Mouse (Mus musculus) subcutaneous adipose tissue, adult 2 months (tissue): ENCODE results near the gene Erf. TPM values are rescaled to one million over a fixed set of nuclear protein-coding genes. Genes with fewer than 3 reads are reported as not detected.

Source experiments
- polyA plus RNA-seq: library from polyadenylated mRNA; depleted of rRNA; stranded (reverse); fragments of >200 nt; gene quantifications from 2 replicates; pipeline ENCODE4 v1.2.3, GENCODE M21; 2012; ENCODE audit warnings: low replicate concordance; rRNA removed

Gene Erf
- 14.5 and 48.6 TPM in 2 replicates for polyA plus RNA-seq

GRCm38 (mm10) chr7:25250141-25250972 is at the start of gene Erf:
Erf (minus strand) TSS chr7:25250761.

GRCm38 (mm10) chr7:25297454-25298325 is 47.1 kb upstream of the Erf start, which contains the start of gene Pafah1b3:
Pafah1b3 (minus strand) TSS chr7:25297986.

GRCm38 (mm10) chr7:25267301-25267750 is 16.8 kb upstream of the Erf start, which contains the start of gene Cic:
Cic (plus strand) TSS chr7:25267704.

GRCm38 (mm10) chr7:25237249-25238014 is 13.1 kb downstream of the Erf start, which contains the start of gene Gsk3a:
Gsk3a (minus strand) TSS chr7:25237851.

GRCm38 (mm10) chr7:25221102-25221883 is 29.3 kb downstream of the Erf start, which contains the start of gene Zfp526:
Zfp526 (plus strand) TSS chr7:25221425.

GRCm38 (mm10) chr7:25220457-25221101 is 30.0 kb downstream of the Erf start, which contains the start of gene Dedd2:
Dedd2 (minus strand) TSS chr7:25220615.

Other genes starting within 250 kb of the Erf start
- 14.8 and 16.0 TPM in 2 replicates for gene Atp1a3, start 244.8 kb downstream of the Erf start, polyA plus RNA-seq
- 14.7 and 51.0 TPM in 2 replicates for gene Grik5, start 178.4 kb downstream of the Erf start, polyA plus RNA-seq
- 15.4 and 37.3 TPM in 2 replicates for gene Zfp574, start 178.2 kb downstream of the Erf start, polyA plus RNA-seq
- 1.4 and 3.7 TPM in 2 replicates for gene Pou2f2, start 71.0 kb downstream of the Erf start, polyA plus RNA-seq
- 18.8 and 21.7 TPM in 2 replicates for gene Dedd2, start 30.1 kb downstream of the Erf start, polyA plus RNA-seq
- 8.3 and 13.8 TPM in 2 replicates for gene Zfp526, start 29.3 kb downstream of the Erf start, polyA plus RNA-seq
- 97.7 and 141 TPM in 2 replicates for gene Gsk3a, start 12.9 kb downstream of the Erf start, polyA plus RNA-seq
- 48.8 and 107 TPM in 2 replicates for gene Cic, start 16.9 kb upstream of the Erf start, polyA plus RNA-seq
- 8.8 and 65.1 TPM in 2 replicates for gene Pafah1b3, start 47.2 kb upstream of the Erf start, polyA plus RNA-seq
- gene Prr19, start 50.6 kb upstream of the Erf start, polyA plus RNA-seq = 0.13 TPM in 1 of 2 replicates, not detected in the other
- gene Tmem145, start 55.3 kb upstream of the Erf start, polyA plus RNA-seq = 0.10 TPM in 1 of 2 replicates, not detected in the other
- gene Megf8, start 66.4 kb upstream of the Erf start, polyA plus RNA-seq = 43.2 and 55.7 TPM in 2 replicates
- not detected in 2 replicates for gene Cnfn, start 119.0 kb upstream of the Erf start, polyA plus RNA-seq
- 510 and 1,790 TPM in 2 replicates for gene Lipe, start 147.9 kb upstream of the Erf start, polyA plus RNA-seq
- 0.17 and 33.5 TPM in 2 replicates for gene Cxcl17, start 162.1 kb upstream of the Erf start, polyA plus RNA-seq
- 13.7 and 21.6 TPM in 2 replicates for gene Ceacam1, start 226.8 kb upstream of the Erf start, polyA plus RNA-seq